Mouse (Mus musculus) bone marrow, adult 2 months (tissue): ENCODE results near the gene Prepl. TPM values are rescaled to one million over a fixed set of nuclear protein-coding genes. Genes with fewer than 3 reads are reported as not detected.

ENCODE experiments used
- H3K27ac ChIP-seq: fragments of 200-500 bp; 2 replicates; pipeline ENCODE4 v1.5.1; 2012; ENCODE audit warnings: low read depth, mild to moderate bottlenecking, control low read depth, inconsistent platforms, low read length; ENCODE audit not compliant: control insufficient read depth, poor library complexity, insufficient read depth
- H3K4me1 ChIP-seq: fragments of 200-500 bp; 2 replicates; pipeline ENCODE4 v1.6.1; 2011; ENCODE audit warnings: low read length; ENCODE audit not compliant: control insufficient read depth, insufficient read depth
- H3K4me3 ChIP-seq: fragments of 200-500 bp; replicated peaks from 2 replicates; pipeline ENCODE3; 2011; ENCODE audit warnings: mild to moderate bottlenecking, low read depth, low read length, control low read depth; ENCODE audit not compliant: control insufficient read depth
- CTCF ChIP-seq: fragments of 200-500 bp; IDR thresholded peaks from 2 replicates; pipeline ENCODE4 v1.5.1; 2011; ENCODE audit warnings: low read length, control low read depth; ENCODE audit not compliant: control insufficient read depth, insufficient read depth
- POLR2A ChIP-seq: fragments of 200-500 bp; IDR thresholded peaks from 2 replicates; pipeline ENCODE4 v1.6.1; 2011; ENCODE audit warnings: low read depth, mild to moderate bottlenecking, control low read depth, low read length, borderline replicate concordance; ENCODE audit not compliant: control insufficient read depth
- WGBS: fragments of 180-500 bp; shearing (Covaris S2); methylation state at CpG from one replicate; pipeline ENCODE4 v1.1.7; 2018; 5-methylcytosine and 5-hydroxymethylcytosine counted together
- polyA plus RNA-seq: library from polyadenylated mRNA; stranded (reverse); fragments of >200 nt; gene quantifications from 2 replicates; pipeline ENCODE4 v1.2.4, GENCODE M21; 2011; ENCODE audit warnings: low replicate concordance; ENCODE audit not compliant: missing spikeins, insufficient read depth, insufficient read length

Prepl gene
- polyA plus RNA-seq, 1 experiment: 11.3 TPM

GRCm38 (mm10) chr17:85059136-85059535, 30.9 kb downstream of the Prepl start:
- Histone ChIP-seq H3K27ac (no peak overlapping the region), H3K4me3 (no peak overlapping the region), H3K4me1 (no peaks in the 10 kb centered on the region)
- 90% methylated on average over 6 of the region's 6 CpGs for WGBS
- TF ChIP-seq CTCF (no peak), POLR2A (no peak)

- Histone ChIP-seq H3K4me1 (no peaks in the 10 kb centered on the region), H3K4me3 (no peak overlapping the region), H3K27ac (no peak overlapping the region)
- 86% methylated on average over 7 of the region's 7 CpGs for WGBS
- TF ChIP-seq POLR2A (no peak), CTCF (no peak)
Measured at GRCm38 (mm10) chr17:85058276-85058675, 31.8 kb downstream of the Prepl start.

- Histone ChIP-seq H3K4me1 (no peaks in the 10 kb centered on the region), H3K4me3 (no peak overlapping the region), H3K27ac (no peak overlapping the region)
- 83% methylated on average over 5 of the region's 5 CpGs for WGBS
- TF ChIP-seq POLR2A: no peak
- no peak for TF ChIP-seq CTCF
Measured at GRCm38 (mm10) chr17:85048379-85048778, 41.7 kb downstream of the Prepl start.

- TF ChIP-seq POLR2A (no peak), CTCF (no peak)
- Histone ChIP-seq H3K27ac (no peak overlapping the region), H3K4me3 (no peak overlapping the region), H3K4me1 (no peaks in the 10 kb centered on the region)
- 83% methylated on average over 12 of the region's 12 CpGs for WGBS
Measured at GRCm38 (mm10) chr17:85045160-85045559, 44.9 kb downstream of the Prepl start.

GRCm38 (mm10) chr17:85044466-85044865, 45.6 kb downstream of the Prepl start:
- Histone ChIP-seq H3K27ac (no peak overlapping the region), H3K4me1 (no peaks in the 10 kb centered on the region), H3K4me3 (no peak overlapping the region)
- TF ChIP-seq CTCF: no peak
- no peak for TF ChIP-seq POLR2A
- WGBS: 83% methylated on average over 5 of the region's 5 CpGs

GRCm38 (mm10) chr17:85043404-85043816, 46.6 kb downstream of the Prepl start:
- TF ChIP-seq CTCF (no peak), POLR2A (no peak)
- H3K4me1 ChIP-seq: no peaks in the 10 kb centered on the region
- no peak overlapping the region for H3K4me3 ChIP-seq
- H3K27ac ChIP-seq: no peak overlapping the region
- WGBS: 75% methylated on average over 6 of the region's 6 CpGs

GRCm38 (mm10) chr17:85042419-85042818, 47.6 kb downstream of the Prepl start:
- TF ChIP-seq POLR2A: no peak
- TF ChIP-seq CTCF: no peak
- no peaks in the 10 kb centered on the region for H3K4me1 ChIP-seq
- WGBS: 80% methylated on average over 6 of the region's 6 CpGs
- H3K27ac ChIP-seq: no peak overlapping the region
- H3K4me3 ChIP-seq: no peak overlapping the region

GRCm38 (mm10) chr17:85040913-85041312, 49.1 kb downstream of the Prepl start:
- TF ChIP-seq POLR2A (no peak), CTCF (no peak)
- Histone ChIP-seq H3K4me3 (no peak overlapping the region), H3K27ac (no peak overlapping the region), H3K4me1 (no peaks in the 10 kb centered on the region)
- WGBS: 80% methylated on average over 7 of the region's 7 CpGs

GRCm38 (mm10) chr17:85038761-85039160, 51.3 kb downstream of the Prepl start:
- Histone ChIP-seq H3K4me1 (no peaks in the 10 kb centered on the region), H3K27ac (no peak overlapping the region), H3K4me3 (no peak overlapping the region)
- 82% methylated on average over 5 of the region's 5 CpGs for WGBS
- no peak for TF ChIP-seq POLR2A
- no peak for TF ChIP-seq CTCF

GRCm38 (mm10) chr17:85038311-85038710, 51.7 kb downstream of the Prepl start:
- Histone ChIP-seq H3K4me1 (no peaks in the 10 kb centered on the region), H3K4me3 (no peak overlapping the region), H3K27ac (no peak overlapping the region)
- WGBS: 83% methylated on average over 4 of the region's 4 CpGs
- no peak for TF ChIP-seq POLR2A
- TF ChIP-seq CTCF: no peak
